Mouse (Mus musculus): ENCODE measurements at regions not wholly inside any gene's neighbourhood (a gene's known extent, or its start where the extent isn't known, plus 50 kb on each side); places are given as distances from the start of the nearest gene placed in this dataset.
"Not testable (repeated sequence)": the region's sequence is repeated elsewhere in the genome, so short reads cannot be mapped to it uniquely, and the experiment has no call there.

DNA sequence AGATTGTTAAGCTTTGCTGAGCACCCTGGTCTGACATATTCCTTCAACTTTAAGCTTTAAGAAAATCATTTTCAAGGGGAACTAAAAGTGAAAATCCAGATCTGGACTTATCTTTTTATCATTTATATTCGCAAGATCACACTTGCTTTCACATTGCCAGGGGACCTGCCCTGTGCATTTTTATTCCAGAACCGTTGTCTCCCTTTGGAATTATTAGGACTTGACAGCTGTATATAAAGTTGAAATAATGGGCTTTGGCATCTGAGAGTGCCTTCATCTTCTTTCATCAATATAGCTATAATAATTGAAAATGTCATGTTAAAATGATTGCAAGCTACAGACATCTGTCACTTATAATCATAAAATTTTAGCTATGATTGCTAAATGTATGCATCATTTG is 276.8 kb upstream of the Olfm3 start:
- Histone ChIP-seq H3K4me3 (no peak overlapping the region), H3K9ac (replicated peaks) (no peak overlapping the region), H3K36me3 (no peaks in the 10 kb centered on the region), H3K9me3 (no peaks in the 10 kb centered on the region), H3K27ac (replicated peaks) (no peak overlapping the region), H3K4me2 (replicated peaks) (no peak overlapping the region), H3K27me3 (no peaks in the 10 kb centered on the region), H3K4me1 (no peaks in the 10 kb centered on the region)
- ATAC-seq (replicated peaks) = no peak
- WGBS = 69% methylated on average over 2 of the region's 2 CpGs

- Histone ChIP-seq H3K36me3 (no peaks in the 10 kb centered on the region), H3K4me1 (no peaks in the 10 kb centered on the region), H3K9ac (replicated peaks) (no peak overlapping the region), H3K4me3 (no peak overlapping the region), H3K9me3 (no peaks in the 10 kb centered on the region), H3K27ac (replicated peaks) (no peak overlapping the region), H3K4me2 (replicated peaks) (no peak overlapping the region), H3K27me3 (no peaks in the 10 kb centered on the region)
- ATAC-seq (replicated peaks) = 0 out of 2 replicates have a peak, but pooled peaks have one; percentile 48
- 59% methylated on average over 2 of the region's 2 CpGs for WGBS
These were observed 268.5 kb upstream of the Olfm3 start for GRCm38 (mm10) chr3:114635362-114635761.

- no peaks in the 10 kb centered on the region for H3K9me3 ChIP-seq
- H3K4me1 ChIP-seq = no peaks in the 10 kb centered on the region
- H3K4me3 ChIP-seq = no peak overlapping the region
- no peak overlapping the region for H3K9ac ChIP-seq (replicated peaks)
- H3K27me3 ChIP-seq = no peaks in the 10 kb centered on the region
- H3K27ac ChIP-seq (replicated peaks) = no peak overlapping the region
- no peak overlapping the region for H3K4me2 ChIP-seq (replicated peaks)
- ATAC-seq (replicated peaks) = no peak
- no peaks in the 10 kb centered on the region for H3K36me3 ChIP-seq
- WGBS = 77% methylated on average over 3 of the region's 3 CpGs
These were observed 255.9 kb upstream of the Olfm3 start for GRCm38 (mm10) chr3:114647957-114648356.

DNA sequence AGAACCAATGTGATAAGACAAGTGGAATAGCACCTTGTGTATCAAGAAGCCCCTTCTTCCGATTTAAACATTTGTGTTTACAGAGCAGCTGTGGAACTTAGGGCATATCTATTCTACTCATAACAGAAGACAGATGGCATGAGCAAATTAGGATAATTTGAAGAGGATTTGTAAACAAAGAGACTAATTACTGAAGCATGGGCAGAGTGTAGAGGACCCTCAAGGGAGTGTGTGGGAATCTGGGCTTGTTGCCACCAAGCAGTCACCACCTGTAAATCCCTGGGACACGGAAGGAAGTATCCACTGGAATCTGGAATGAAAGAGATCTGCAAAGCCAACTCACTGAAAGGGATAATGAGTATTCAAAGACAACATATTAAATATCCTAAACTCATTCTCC is 205.9 kb upstream of the Olfm3 start:
- Histone ChIP-seq H3K9me3 (no peaks in the 10 kb centered on the region), H3K4me2 (replicated peaks) (no peak overlapping the region), H3K36me3 (no peaks in the 10 kb centered on the region), H3K9ac (replicated peaks) (no peak overlapping the region), H3K4me3 (no peak overlapping the region), H3K27ac (replicated peaks) (no peak overlapping the region), H3K27me3 (no peaks in the 10 kb centered on the region), H3K4me1 (no peaks in the 10 kb centered on the region)
- peak; percentile 82 for ATAC-seq (replicated peaks)
- WGBS = 16% methylated on average over 2 of the region's 2 CpGs

DNA sequence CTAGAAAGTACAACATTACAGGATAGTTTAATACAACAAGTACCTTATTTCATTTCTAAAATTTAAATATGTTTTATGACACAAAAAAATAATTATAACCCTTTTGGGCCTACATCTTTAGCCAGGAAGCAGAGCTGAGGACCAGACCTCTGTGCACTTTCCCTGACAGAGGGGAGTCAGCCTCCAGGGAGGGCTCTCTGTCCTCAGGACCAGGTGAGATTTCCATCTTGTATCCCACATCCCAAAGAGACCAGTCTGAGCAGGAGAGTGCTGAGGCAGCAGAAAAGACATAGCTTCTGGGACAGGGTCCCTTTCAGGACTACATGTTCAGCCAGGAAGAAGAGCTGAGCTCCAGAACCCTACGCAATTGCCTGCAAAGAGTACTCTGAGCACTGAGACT is 178.7 kb upstream of the Olfm3 start:
- 100% methylated on average over 1 of the region's 1 CpGs for WGBS
- no peak overlapping the region for H3K4me2 ChIP-seq (replicated peaks)
- no peak for ATAC-seq (replicated peaks)
- no peak overlapping the region for H3K4me3 ChIP-seq
- H3K27ac ChIP-seq (replicated peaks) = no peak overlapping the region
- H3K27me3 ChIP-seq = no peaks in the 10 kb centered on the region
- no peaks in the 10 kb centered on the region for H3K36me3 ChIP-seq
- H3K9me3 ChIP-seq = no peaks in the 10 kb centered on the region
- no peak overlapping the region for H3K9ac ChIP-seq (replicated peaks)
- no peaks in the 10 kb centered on the region for H3K4me1 ChIP-seq

GRCm38 (mm10) chr3:114736426-114736825 is 167.5 kb upstream of the Olfm3 start:
- H3K36me3 ChIP-seq = no peaks in the 10 kb centered on the region
- no peaks in the 10 kb centered on the region for H3K27me3 ChIP-seq
- no peak for ATAC-seq (replicated peaks)
- no peak overlapping the region for H3K4me2 ChIP-seq (replicated peaks)
- no peak overlapping the region for H3K27ac ChIP-seq (replicated peaks)
- H3K4me1 ChIP-seq = no peaks in the 10 kb centered on the region
- 89% methylated on average over 2 of the region's 2 CpGs for WGBS
- no peaks in the 10 kb centered on the region for H3K9me3 ChIP-seq
- no peak overlapping the region for H3K9ac ChIP-seq (replicated peaks)
- H3K4me3 ChIP-seq = no peak overlapping the region

DNA sequence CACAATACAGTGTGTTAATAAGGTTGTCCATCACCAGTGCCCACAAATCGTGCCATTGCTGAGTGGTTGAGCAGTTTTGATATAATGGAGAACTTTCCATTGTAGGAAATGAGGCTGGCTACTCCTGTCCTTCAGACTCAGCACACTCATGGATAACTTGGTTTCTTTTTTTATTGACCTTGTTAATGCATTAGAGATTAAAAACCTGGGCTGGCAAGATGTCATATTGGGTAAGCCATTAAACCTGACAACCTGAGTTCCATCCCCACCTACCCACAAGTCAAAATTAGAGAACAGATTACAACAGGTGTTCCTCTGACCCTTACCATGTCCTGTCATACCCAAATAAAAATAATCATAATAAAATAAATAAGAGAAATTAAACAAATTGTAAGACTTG is 159.7 kb upstream of the Olfm3 start:
- H3K9ac ChIP-seq (replicated peaks) = no peak overlapping the region
- no peaks in the 10 kb centered on the region for H3K27me3 ChIP-seq
- H3K36me3 ChIP-seq = no peaks in the 10 kb centered on the region
- no peaks in the 10 kb centered on the region for H3K9me3 ChIP-seq
- WGBS = 94% methylated on average over 1 of the region's 1 CpGs
- no peak overlapping the region for H3K4me2 ChIP-seq (replicated peaks)
- no peak overlapping the region for H3K27ac ChIP-seq (replicated peaks)
- no peak overlapping the region for H3K4me3 ChIP-seq
- no peaks in the 10 kb centered on the region for H3K4me1 ChIP-seq
- ATAC-seq (replicated peaks) = no peak

- Histone ChIP-seq H3K27me3 (no peaks in the 10 kb centered on the region), H3K9ac (replicated peaks) (no peak overlapping the region), H3K36me3 (no peaks in the 10 kb centered on the region), H3K27ac (replicated peaks) (no peak overlapping the region), H3K4me1 (no peaks in the 10 kb centered on the region), H3K9me3 (no peaks in the 10 kb centered on the region), H3K4me3 (no peak overlapping the region), H3K4me2 (replicated peaks) (no peak overlapping the region)
- ATAC-seq (replicated peaks) = no peak
These were observed 158.7 kb upstream of the Olfm3 start for GRCm38 (mm10) chr3:114745131-114745530.

DNA sequence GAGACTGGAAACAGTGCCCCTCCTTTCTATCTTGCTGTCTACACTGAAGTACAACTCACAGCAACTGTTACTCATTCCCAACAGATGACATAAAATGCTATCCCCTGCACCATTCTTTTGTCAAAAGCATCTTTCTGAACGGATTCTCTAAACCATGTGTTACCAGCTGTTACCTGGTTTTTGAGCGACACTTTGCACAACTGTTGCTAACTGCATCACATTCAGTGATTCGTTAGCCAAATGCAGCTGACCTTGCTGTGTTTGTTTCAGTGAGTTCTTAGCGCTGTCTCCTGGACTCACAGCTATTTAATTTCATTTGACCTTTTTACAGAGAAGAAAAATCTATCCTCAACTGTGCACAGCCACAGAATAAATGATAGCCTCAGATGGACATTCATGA is 146.6 kb upstream of the Olfm3 start:
- Histone ChIP-seq H3K4me1 (no peaks in the 10 kb centered on the region), H3K4me2 (replicated peaks) (no peak overlapping the region), H3K27me3 (no peaks in the 10 kb centered on the region), H3K27ac (replicated peaks) (no peak overlapping the region), H3K9me3 (no peaks in the 10 kb centered on the region), H3K36me3 (no peaks in the 10 kb centered on the region), H3K9ac (replicated peaks) (no peak overlapping the region), H3K4me3 (no peak overlapping the region)
- no peak for ATAC-seq (replicated peaks)
- 77% methylated on average over 4 of the region's 4 CpGs for WGBS

DNA sequence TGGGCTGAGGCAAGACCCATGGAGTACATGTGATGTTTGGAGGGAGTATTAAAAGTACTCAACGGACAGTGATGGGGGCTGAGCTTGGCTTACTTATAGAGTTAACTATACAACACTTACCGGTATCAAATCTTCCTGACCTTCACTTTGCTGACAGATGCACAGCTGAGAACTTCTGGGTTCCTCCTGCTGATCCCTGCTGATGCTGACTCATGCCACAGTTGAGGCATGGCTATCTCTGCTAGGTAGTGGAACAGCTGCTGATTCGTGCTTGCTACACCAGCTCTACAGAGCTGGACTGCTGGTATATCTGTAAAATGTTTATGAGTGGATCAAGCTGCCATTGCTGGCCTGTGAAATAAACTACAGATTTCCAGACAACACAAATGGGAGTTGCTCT is 145.3 kb upstream of the Olfm3 start:
- Histone ChIP-seq H3K4me2 (replicated peaks) (no peak overlapping the region), H3K4me3 (no peak overlapping the region), H3K36me3 (no peaks in the 10 kb centered on the region), H3K9ac (replicated peaks) (no peak overlapping the region), H3K9me3 (no peaks in the 10 kb centered on the region), H3K27ac (replicated peaks) (no peak overlapping the region), H3K4me1 (no peaks in the 10 kb centered on the region), H3K27me3 (no peaks in the 10 kb centered on the region)
- 84% methylated on average over 3 of the region's 3 CpGs for WGBS
- ATAC-seq (replicated peaks) = no peak

GRCm38 (mm10) chr3:114759290-114760002 is 144.4 kb upstream of the Olfm3 start:
- no peaks in the 10 kb centered on the region for H3K27me3 ChIP-seq
- WGBS = 0% methylated on average over 1 of the region's 1 CpGs
- peak; percentile 53; the same call in 1 of the 2 replicates for ATAC-seq (replicated peaks)
- no peaks in the 10 kb centered on the region for H3K4me1 ChIP-seq
- no peak overlapping the region for H3K9ac ChIP-seq (replicated peaks)
- H3K9me3 ChIP-seq = no peaks in the 10 kb centered on the region
- no peak overlapping the region for H3K4me2 ChIP-seq (replicated peaks)
- H3K27ac ChIP-seq (replicated peaks) = no peak overlapping the region
- no peaks in the 10 kb centered on the region for H3K36me3 ChIP-seq
- H3K4me3 ChIP-seq = no peak overlapping the region

DNA sequence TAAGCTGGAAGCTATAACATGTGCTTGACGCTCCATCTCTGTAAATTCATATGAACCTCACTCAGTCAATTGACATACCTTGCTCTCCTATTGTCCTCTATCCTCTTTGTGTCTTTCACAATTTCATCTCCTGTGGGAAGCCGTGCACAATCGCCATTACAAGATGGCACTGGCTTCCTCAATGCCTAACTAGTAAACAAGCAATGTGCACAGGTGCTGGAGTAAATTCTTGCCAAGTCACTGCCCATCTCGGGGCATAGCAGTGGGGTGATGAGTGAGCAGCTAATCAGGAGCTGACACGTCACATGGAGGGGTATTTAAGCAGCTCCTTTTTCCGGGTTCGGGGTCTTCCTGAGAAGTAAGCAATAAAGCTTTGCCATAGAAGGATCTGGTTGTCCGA is 141.5 kb upstream of the Olfm3 start:
- not testable (repeated sequence) for H3K9me3 ChIP-seq; H3K27me3 ChIP-seq; H3K4me3 ChIP-seq; H3K36me3 ChIP-seq; H3K27ac ChIP-seq (replicated peaks); H3K9ac ChIP-seq (replicated peaks); H3K4me2 ChIP-seq (replicated peaks); H3K4me1 ChIP-seq; ATAC-seq (replicated peaks)
- 87% methylated on average over 8 of the region's 8 CpGs for WGBS

DNA sequence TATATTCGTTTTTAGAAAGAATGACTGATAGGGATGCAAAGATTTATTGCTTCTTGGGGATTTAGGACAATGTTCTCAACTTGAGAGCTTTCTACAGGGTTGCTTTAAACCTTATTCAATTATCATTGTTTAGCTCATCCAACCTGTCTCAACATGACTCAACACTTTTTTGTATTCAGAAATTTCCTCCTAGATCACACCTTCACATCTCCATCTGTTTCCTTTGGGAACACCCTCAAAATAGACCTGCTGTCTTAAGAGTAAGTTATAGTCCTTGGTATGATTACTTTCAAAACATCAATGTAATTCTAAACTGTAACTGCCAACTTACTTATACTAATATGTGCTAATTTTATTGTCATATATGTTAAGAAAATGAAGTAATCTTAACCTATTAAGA is 114.8 kb upstream of the Olfm3 start:
- Histone ChIP-seq H3K27ac (replicated peaks) (no peak overlapping the region), H3K4me3 (no peak overlapping the region), H3K9ac (replicated peaks) (no peak overlapping the region), H3K4me2 (replicated peaks) (no peak overlapping the region), H3K27me3 (no peaks in the 10 kb centered on the region), H3K4me1 (no peaks in the 10 kb centered on the region), H3K9me3 (no peaks in the 10 kb centered on the region), H3K36me3 (no peaks in the 10 kb centered on the region)
- 51% methylated on average over 1 of the region's 1 CpGs for WGBS
- no peak for ATAC-seq (replicated peaks)

Measured in forebrain, embryonic 15.5 days (tissue).